Mouse (Mus musculus): ENCODE data around the gene Dusp23.

Gene Dusp23

DNA sequence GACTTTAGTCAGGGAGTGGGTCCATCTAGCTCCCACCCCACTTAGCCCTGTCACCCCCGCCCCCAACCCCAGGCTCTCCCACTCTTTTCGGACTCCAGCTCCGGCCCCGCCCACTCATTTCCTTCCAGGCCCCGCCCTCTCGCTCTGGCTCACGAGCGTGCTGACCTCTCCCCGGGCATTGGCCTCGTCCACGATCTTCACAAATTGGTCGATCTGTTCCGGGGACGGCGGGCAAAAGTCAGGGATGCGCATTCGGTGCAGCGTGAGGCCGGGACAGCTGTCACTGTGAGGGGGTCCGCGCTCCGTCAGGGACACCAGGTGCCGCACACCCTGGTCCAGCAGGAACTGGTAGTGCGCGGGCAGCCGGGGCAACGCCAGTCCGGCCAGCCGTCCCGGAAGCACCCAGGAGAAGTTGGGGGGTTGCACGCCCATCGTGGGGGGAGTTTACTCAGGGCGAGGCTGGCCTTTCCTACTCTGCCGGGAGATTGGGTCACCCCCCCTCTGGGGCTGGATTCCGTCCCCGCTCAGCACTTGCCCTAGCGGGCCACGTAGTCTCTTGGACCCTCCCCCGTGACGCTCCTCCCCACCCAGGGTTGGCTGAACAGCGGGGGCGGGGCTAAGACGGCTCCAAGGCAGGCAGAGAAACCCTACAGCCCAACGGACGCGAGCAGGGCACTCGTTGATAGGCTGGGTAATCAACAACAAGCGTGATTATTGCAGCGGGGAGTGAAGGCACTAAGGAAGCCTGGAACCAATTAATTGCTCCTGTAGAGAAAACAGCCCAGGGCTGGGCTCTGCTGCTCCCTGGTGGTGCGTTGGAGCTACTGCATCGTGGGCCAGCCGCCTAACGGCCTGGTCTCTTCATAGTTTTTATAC, at the start of gene Dusp23:
TSS of gene Dusp23 (minus strand) at position 512 of the 876 bp plus-strand sequence.
- peak; percentile 99 for DNase-seq

DNA sequence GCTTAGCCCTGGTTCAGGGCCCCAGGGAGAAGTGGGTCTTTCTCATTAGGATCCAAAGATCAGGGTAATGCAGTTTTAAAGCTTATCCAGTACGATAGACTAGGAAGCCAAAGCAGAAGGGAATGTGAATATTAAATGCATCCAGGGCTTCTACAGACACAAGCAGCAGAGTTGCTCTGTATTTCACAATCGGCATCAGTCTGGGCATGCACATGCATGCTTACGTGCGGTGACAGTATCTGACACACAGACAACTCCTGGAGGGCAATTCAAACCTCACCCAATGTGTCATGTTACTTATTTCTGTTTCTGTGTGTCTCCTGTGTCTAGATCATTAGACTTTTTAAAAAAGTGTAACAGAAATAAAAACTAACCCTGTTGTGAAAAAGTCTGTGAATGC, 48.0 kb upstream of the Dusp23 start:
- DNase-seq = no peak

DNA sequence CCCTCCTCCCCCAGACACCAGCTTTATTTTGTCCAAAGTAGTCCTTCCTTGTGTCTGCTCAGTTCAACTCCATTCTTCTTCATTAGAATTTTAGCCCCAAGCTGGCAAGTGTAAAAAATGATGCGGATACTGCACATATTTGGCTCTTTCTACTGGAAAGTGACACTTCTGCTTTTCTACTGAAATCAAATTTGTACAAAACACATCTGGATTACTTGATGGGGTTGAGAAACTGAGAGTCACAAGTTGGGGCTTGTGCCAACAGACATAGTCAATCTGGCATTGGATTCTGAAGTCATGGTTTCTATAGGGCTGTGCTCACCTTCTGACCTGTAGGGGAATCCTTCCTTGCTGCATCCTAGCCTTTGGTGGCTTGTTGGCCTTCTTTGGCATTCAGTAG, 38.0 kb upstream of the Dusp23 start:
- DNase-seq = no peak

DNA sequence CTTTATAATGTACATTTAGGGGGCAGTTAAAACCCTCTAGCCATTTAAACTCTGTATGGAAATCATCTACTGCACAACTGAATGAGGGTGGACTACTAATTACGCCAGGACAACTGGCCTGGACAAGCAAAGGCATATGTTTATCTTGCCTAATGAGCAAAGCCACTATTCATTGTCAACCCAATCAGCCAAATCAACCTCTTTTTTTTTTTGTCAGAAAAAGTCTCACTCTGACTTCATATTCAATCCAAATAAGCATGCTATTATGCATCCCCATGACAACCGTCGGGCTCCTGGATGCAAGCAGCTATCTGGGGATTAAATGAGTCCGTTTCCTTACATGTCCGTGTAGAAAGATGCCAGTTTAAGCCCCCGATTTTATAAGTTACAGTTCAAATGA, 34.8 kb upstream of the Dusp23 start:
- no peak for DNase-seq

DNA sequence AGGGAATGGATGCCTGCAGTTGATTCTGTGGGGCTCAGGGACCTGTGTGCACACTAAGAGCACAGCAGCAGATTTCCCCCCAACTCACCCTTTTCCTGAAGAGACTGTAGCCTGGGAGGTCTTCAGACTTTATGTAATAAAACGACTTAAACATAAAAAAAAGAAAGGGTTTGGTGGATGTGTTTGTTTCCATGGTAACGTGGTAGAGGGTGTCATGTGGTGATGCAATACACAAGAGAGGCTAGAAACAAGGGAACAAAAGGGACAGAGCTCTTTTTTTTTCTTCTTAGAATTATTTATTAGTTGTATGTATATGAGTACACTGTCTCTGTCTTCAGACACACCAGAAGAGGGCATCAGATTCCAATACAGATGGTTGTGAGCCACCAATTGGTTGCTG, 32.7 kb upstream of the Dusp23 start:
- no peak for DNase-seq

DNA sequence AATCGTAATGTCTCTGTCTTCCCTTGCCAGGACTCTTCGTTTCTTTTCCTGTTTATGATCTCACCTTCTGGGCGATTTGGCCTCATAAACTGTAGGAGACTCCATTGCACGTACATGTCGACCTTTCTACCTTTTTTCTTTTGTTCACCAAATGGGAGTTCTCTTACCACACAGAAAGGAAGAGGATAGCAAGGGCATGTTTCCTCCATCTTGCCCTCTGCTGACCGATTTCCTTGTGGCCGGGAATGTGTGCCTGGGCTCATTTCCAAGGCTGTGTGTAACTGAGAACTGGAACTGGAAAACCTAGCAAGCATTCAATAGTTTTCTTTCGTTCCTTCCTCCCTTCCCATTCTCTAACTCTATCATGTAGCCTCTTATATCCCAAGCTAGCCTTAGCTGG, 26.9 kb upstream of the Dusp23 start:
- DNase-seq = peak; percentile 10 to 23

DNA sequence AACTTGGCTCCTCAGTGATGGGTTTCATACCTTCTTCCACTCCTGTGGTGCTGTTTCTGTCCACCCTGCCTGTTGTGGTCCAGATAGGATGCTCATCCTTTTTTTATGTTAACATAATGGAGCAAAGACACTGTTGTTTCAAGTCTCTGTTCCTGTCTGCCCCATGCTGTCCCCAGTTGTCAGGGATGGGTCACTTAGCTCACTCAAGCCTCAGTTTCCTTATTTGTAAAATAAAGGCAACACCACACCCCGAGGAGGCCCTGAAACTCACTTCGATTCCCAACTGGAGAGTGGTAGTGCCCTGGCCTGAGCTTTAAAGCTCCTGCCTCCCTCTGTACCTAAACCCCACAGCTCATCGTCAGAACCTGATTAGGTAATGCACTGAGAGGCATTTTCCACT, 24.5 kb upstream of the Dusp23 start:
- DNase-seq = no peak

DNA sequence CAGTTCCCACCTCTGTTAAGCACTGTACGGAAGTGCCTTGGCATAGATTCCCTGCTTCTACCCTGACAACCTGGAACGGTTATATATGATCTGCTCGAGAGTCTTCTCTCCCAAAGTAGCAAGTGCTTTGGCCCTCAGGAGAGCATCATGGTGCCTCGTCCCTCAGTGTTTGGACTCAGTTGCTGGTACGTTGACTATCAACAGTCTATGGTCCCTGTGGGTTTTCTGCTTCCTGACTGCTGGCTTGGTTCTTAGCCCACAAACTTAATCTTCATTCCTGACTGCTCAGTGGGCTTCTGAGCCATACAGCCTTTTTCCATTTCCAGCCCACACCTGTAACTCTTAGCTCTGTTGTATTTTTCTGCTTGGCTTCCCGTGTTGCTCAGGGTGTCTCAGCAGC, 21.1 kb upstream of the Dusp23 start:
- no peak for DNase-seq

DNA sequence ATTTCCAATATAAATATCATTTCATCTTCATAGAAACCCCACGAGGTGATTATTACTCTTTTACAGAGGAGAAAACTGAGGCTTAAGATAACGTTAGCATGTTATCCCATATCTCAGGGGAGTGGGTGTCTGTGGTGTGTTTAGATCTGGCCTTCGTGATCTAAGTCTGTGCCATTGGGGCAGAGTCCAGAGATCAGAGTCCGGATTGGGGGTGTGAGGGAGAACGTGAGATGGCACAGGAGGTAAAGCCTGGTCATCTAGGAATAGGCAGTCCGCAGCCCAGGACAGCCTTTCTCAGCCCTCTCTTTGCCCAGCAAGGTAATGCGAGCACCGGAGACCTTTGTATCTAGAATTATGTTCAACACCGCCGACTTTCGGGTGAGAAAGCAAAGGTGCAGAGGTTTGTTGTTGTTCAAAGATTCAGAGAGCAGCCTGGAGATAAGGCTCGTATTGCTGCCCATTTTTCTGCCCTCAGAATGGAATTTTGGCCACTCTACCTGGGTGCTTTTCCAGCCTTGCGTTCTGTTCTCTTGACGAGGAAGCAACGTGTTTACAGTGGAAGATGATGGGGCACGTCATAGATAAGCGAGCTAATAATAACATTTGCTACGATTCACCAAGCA, 19.4 kb upstream of the Dusp23 start:
- DNase-seq = peak in 1 of 2 experiments; percentile 14

DNA sequence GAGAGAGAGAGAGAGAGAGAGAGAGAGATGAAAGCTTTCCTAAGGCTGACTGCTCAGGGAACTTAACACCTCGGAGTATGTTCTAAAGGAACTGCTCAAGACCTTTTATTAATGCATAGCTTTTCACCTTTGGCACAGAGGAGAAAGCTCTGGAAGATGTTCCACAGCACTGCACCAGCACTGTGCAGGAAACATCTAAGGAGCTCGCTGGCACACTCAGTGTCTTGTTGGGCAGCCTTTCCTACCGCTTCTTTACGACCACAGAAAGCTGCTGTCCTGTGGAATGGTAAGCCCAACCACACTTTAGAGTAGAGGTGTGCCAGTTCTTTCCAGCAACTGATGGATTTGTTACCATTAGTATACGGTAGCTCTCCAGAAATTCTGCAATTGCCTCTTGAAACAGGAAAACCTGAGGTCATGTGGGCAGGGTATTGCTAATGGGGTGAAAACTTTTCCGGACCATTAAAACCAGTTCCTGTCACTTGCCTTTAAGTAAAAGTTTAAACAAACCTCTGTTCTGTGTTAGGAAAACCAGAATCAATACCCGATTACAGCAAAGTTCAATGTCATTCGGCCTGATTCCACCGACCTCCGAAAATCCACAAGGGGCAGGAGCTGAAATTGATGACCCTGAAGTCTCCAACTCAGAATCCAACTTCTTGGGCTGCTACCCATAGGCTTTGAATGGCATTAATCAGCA, 18.7 kb upstream of the Dusp23 start:
- DNase-seq = no peak

DNA sequence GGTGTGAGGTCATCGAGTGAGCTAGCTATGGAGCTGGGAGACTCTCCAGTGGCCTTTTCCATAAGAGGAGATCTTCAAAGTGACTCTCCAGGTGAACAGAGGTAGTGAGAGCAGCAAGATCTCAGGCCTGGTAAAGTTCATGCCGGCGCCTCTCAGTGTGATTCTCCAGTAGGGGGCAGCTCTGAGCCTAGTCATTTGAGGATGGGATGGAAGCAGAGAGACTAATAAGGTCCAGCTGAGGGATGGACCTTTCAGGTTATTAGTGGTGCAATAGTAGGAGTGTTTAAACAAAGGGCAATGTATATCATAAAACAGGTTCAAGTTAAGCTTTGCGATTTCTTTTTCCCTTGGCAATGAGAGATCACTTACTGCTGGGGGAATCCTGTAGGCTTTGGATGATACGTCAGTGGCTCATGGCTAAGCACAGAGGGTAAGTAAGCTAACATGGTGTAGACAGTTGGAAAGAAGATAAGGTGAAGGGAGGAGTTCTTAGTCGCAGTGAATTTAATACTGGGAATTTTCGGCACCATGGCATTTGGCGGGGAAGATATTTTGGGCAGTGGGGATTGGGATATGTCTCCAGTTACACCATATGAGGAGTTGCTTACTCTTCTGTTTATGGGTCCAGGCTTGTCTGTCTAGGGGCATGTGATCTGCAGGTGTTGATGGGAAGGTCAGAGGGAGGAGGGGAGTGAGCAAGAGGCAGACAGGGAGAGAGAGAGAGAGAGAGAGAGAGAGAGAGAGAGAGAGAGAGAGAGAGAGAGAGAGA, 17.9 kb upstream of the Dusp23 start:
- DNase-seq = peak; percentile 30 to 71

DNA sequence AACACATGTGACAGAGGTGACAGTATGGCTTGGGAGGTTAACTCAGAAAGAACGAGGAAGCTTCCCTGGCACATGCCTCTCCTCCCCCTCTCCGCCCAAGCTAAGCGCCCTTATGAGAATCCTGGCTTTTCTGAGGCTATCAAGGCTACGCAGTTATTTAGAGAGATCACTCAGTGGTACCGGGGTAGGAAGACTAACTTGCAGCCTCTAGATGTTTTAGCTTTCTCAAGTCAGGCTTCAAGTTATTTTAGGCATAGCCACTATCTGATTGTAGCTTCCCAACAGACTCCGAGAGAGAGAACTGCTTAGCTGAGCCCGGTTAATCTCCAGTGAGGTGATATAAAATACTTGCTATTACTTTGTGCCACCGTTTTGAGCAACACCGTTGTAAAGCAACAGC, 16.6 kb upstream of the Dusp23 start:
- DNase-seq = no peak

DNA sequence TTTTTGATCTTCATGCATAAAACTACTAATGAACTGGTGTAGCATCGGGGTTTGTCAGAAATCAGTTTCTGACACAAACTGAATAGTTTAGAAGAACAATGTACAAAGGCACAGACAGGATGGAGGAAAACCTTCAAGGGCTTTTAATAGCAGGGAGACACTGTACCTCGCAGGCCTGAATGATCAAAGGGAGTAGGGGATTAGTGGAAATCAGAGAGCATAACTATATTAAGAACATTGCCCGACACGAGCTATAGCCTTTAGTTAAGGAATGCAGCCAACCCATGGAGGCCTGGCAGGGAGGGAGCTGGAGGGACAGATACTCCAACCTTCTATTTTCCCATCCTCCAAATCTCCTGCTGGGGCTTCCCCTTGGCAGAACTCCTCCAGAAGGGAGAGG, 14.5 kb upstream of the Dusp23 start:
- DNase-seq = no peak

DNA sequence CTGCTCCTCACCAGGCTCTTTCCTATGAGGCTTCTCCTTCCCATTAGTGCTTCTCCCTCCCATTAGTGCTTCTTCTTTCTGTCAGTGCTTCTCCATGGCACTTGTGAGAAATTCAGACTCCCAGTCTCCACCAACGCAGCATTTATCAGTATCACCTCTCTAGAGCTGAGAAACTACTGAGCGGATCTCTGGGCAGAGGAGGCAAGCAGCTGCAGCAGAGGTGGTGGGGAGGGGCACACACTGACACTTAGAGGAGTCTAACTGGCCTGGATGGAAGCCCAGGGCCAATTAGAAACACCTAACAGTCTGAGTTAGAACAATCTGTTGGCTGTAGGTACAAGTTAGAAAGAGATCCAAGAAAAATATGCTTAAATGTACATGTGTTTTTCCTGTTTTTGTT, 6.0 kb upstream of the Dusp23 start:
- no peak for DNase-seq

DNA sequence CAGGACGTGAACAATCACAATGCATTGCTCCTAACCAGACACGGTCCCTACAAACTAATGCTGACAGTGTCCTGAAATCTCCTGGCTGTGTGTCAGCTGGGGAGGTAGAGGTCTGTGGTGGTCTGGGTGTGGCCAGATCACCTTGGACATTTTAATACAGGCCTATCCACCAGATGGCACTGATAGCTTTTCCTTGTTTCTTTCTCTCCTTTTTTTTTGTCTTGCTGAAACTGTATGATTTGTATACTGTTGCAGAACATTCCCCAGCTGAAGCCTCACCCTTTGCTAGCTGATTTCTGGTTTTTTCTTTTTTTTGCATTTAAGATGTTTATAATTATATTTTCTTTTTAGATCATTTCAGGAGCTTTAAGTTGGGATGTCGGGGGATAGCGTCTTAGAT, 5.0 kb upstream of the Dusp23 start:
- DNase-seq = no peak

DNA sequence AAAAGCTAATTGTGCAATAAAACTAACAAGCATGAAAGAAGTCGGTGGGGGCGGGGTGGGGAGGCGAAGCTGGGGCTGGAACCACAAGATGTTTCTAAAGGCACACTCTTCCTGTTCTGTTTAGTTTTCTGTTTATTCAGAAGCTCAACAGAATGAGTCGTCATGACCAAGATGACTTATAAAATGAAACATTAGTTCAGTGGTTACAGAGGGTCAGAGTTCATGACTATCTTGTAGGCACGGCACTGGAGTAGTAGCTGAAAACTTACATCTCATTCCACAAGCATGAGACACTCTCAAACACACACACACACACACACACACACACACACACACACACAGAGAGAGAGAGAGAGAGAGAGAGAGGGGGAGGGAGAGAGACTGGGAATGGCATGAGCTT, 3.5 kb upstream of the Dusp23 start:
- DNase-seq = no peak

DNA sequence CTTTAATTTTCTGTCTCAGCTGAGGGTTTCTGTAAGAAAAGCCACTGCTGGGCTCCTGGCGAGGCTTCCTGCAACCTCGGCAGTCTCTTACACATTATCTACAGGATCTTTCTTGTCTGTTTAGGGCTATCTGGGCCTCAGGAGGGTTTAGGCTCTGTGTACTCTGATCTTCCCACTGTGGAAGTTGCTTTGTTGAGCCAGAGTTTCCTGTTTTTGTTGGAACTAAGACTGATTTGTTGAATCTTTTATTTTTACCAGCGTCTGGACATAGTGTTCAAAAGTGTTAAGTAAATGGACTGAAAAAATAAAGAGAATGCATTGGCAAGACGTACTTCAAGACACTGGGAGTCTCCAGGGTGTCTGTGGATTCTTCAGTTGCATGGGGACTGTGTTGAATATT, 2.5 kb upstream of the Dusp23 start:
- DNase-seq = peak in 1 of 2 experiments; percentile 19

DNA sequence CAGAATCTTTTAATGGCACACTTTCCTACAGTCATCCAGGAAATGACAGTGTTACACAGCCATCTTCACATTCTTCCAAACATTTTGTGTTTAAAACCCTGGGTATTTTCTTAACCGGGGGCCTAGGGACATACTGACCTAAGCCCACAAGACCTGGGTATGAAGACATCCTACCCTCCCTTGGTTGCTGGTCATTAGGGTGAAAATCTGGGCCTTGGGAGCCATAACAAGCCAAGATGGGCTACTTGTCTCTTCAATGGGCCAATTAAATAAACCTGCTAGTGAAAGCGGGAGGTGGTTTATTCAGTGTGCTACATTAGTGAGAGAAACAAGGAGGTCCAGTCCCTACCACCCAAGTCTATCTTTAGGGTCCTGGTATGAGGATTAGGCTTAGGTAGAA, 1.4 kb upstream of the Dusp23 start:
- no peak for DNase-seq

DNA sequence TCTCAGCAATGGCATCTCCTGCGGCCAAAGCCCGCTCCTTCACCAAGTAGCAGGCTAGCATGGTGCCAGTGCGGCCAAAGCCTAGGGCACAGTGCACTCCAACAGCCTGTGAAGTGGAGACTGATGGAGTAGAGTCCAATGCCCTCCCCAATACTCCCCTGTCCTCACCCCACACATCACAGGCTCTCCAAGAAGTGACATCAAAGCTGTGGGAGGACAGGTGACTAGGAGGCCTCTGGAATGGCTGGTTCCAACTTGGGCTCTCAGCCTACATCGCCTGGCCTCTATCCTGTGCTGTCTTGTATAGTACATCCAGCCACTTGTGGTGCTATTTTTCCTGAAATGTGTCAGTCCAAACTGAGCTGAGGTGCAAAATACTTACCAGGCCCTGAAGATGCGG, 1.0 kb downstream of the Dusp23 start:
- no peak for DNase-seq

DNA sequence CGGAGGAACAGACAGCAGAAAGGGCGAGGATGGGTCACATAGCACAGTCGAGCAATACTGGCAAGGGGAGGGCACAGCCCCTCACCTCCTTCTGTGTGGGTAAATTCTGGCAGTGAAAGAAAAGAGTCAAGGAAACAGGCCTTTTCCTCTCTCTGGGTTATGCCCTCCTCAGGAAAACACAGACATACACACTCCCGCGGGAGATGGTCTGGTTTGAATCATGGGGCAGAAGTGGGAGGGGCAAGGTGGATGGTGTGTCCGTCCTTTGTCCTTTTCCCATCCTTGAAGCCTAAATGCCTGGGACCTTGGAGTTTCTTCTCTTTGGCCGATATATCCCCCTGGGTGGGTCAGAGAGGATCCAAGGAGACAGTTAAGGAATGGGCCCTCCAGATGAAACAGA, 2.9 kb downstream of the Dusp23 start:
- DNase-seq = no peak

DNA sequence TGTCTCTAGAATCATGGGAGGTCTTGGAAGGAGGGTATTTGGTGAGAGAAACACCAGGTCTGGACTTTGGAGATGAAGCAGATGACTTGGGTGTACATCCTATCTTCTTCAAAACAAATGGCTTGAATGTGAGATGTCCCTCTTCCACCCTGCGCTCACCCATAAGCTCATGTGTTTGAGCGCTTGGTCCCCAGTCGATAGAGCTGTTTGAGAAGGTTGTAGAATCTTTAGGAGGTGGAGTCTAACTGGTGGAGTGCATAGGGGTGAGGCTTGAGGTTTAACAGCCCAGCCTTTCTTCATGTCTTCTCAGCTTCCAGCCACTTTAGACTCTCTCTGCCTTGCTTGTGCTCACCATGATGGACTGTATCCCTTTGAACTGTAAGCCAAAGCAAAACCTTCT, 6.5 kb downstream of the Dusp23 start:
- DNase-seq = no peak

DNA sequence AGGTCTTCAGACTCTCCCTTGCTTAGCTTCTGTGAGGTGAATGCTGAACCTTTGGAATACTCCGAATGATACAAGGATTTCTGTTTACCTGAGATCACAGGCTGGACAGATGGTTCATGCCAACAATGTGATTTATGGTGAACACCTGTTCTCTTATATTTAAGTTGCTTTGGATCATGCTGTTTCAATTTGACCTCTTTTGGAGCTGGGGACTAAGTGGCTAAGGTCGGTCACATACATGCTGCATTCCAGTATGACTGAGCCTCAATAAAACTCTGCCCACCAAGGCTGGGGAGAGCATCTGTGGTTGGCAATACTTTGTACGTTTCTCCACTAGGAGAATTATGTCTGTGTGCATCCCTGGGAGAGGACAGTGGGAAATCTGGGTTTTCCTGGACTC, 8.7 kb downstream of the Dusp23 start:
- no peak for DNase-seq

DNA sequence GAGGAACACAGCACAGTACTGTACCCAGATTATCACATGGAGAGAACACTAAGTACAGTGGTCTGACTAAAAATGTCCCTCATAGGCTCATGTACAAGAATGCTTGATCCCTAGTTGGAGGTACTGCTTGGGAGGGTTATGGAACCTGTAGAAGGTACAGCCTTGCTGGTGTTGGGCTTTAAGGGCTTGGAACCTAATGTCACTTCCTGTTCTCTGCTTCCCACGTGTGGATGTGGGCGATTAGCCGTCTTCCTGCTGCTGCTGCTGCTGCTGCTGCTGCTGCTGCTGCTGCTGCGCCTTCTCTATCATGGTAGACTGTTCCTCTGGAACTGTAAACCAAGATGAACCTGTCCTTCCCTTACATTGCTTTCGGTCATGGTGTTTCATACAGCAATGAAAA, 9.2 kb downstream of the Dusp23 start:
- no peak for DNase-seq
